ENCODE assay signal across 17 mouse cellular contexts in genomic region chr3:53410031-53410430, GRCm38 (mm10).
"Had no signal": no experiment of that assay in that cellular context is flagged by ENCODE, and none has a peak within 500 bp of the region (broad histone marks: within the 10 kb centered on the region; RNA-seq: fewer than 3 reads in every experiment).

No protein-coding gene starts in this region.

- ATAC-seq: liver, postnatal 0 days had no signal

- H3K4me2 ChIP-seq: limb, embryonic 15.5 days; liver, embryonic 13.5 days; lung, embryonic 15.5 days; midbrain, embryonic 12.5 days; neural tube, embryonic 12.5 days; stomach, embryonic 15.5 days had no signal

- H3K4me1 ChIP-seq: limb, embryonic 15.5 days; liver, embryonic 13.5 days; lung, embryonic 15.5 days; megakaryocyte, embryonic 14.5 days; midbrain, embryonic 12.5 days; neural tube, embryonic 12.5 days; stomach, embryonic 15.5 days had no signal

- H3K4me3 ChIP-seq: layer of hippocampus, adult 2 months; left cerebral cortex, adult 2 months; limb, embryonic 15.5 days; liver, embryonic 13.5 days; lung, embryonic 15.5 days; megakaryocyte, embryonic 14.5 days; midbrain, embryonic 12.5 days; neural tube, embryonic 12.5 days; stomach, embryonic 15.5 days had no signal

- H3K9ac ChIP-seq: limb, embryonic 15.5 days; liver, embryonic 13.5 days; liver, postnatal 0 days; lung, embryonic 15.5 days; midbrain, embryonic 12.5 days; neural tube, embryonic 12.5 days; stomach, embryonic 15.5 days had no signal

- H3K36me3 ChIP-seq: limb, embryonic 15.5 days; liver, embryonic 13.5 days; lung, embryonic 15.5 days; midbrain, embryonic 12.5 days; neural tube, embryonic 12.5 days; stomach, embryonic 15.5 days had no signal

- DNase-seq: kidney, postnatal 10 days; kidney, postnatal 4 days; liver, embryonic 13.5 days; liver, postnatal 0 days; lung, postnatal 14 days; right cerebral cortex, postnatal 14 days; thymus, adult 2 months; thymus, postnatal 25 days had no signal

- H3K27ac ChIP-seq: layer of hippocampus, adult 2 months; left cerebral cortex, adult 2 months; limb, embryonic 15.5 days; liver, embryonic 13.5 days; lung, embryonic 15.5 days; macrophage; midbrain, embryonic 12.5 days; neural tube, embryonic 12.5 days; stomach, embryonic 15.5 days had no signal

- H3K27me3 ChIP-seq: limb, embryonic 15.5 days; liver, embryonic 13.5 days; lung, embryonic 15.5 days; megakaryocyte, embryonic 14.5 days; midbrain, embryonic 12.5 days; neural tube, embryonic 12.5 days; stomach, embryonic 15.5 days had no signal

- H3K9me3 ChIP-seq: limb, embryonic 15.5 days; liver, embryonic 13.5 days; lung, embryonic 15.5 days; megakaryocyte, embryonic 14.5 days; midbrain, embryonic 12.5 days; neural tube, embryonic 12.5 days; stomach, embryonic 15.5 days had no signal
